Mouse (Mus musculus) ZHBTc4 (cell line): Measurements from ENCODE around the gene Iqcb1.
"Not testable (repeated sequence)": the region's sequence is repeated elsewhere in the genome, so short reads cannot be mapped to it uniquely, and the experiment has no call there.

Experiments used
- DNase-seq: peaks from one replicate; pipeline ENCODE4 v3.0.0-alpha.2; 2011; ENCODE audit warnings: low read depth, low spot score

Gene Iqcb1

DNA sequence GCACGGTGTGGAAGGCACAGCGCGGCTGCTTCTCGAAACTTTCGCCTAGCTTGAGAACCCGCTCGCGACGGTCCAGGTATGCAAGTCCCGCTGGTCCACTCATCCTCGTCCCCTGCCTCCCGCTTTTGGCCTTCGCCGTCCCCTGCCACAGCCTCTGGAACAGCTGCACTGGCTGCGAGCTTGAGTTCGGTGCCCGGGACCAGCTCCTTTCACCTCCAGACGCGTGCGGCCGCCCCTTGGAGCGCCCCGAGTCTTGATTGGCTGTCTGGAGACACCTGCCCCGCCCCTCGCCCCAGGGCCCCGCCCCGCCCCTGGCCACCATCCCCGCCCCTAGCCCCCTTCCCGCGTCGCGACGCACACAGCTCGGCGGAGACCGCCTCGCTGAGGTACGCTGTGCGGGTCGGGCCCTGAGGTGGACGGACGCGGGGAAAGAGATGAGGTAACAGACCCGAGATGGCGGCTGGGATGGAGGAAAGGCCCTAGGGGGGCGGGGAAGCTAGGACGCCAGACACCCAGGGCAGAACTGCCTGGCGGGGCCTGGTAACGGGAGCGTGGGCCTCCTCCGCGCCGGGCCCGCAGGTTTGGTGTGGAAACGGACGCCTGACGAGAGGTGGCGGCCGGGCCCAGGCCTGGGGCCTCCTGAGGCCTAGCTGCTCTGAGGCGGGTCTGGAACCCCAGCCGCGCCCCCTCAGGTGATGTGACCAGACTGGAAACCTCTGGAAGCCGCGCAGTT is at the start of gene Iqcb1:
Iqcb1 (plus strand) TSS at position 332 of the 733 bp plus-strand sequence.
- DNase-seq = peak; percentile 91

GRCm38 (mm10) chr16:36784146-36784545 is 44.0 kb upstream of the Iqcb1 start:
- DNase-seq = no peak

DNA sequence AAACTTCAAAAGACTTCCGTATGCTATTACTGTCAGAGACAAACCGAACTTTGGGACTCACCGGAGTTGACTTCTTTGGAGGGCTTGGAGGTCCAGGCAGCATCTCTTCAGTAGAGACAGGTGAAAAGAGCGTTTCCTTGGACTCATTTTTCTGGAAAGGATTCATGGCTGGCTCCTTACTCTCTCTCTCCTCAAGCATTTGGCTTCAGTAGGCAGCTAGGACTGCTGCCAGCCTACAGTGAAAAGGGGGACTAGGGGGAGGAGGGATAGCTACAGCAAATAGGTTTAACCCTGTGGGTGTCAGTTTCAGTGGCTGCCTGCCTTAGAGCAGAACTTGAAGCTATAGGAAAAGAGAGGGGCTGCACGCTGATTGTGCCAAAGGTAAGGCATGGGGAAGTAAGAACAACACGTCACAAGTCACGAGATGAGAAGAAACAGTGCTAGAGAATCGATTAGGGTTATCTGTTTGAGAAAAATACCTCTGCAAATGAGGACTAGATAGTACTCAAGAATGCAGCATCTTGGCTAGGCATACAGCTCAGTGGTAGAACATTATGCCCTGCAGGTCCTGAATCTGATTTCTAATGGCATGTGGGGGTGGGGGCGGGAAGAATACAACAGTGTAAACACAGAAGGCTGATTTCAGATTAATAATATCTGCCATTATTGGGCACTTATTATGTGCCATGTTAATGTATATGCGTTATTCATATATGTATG is 43.4 kb upstream of the Iqcb1 start, which contains the start of gene Slc15a2:
Slc15a2 (minus strand) TSS at position 369 of the 720 bp plus-strand sequence.
- no peak for DNase-seq

- no peak for DNase-seq
Observed at GRCm38 (mm10) chr16:36786466-36786865, 41.7 kb upstream of the Iqcb1 start.

GRCm38 (mm10) chr16:36790166-36790565 is 38.0 kb upstream of the Iqcb1 start:
- no peak for DNase-seq

DNA sequence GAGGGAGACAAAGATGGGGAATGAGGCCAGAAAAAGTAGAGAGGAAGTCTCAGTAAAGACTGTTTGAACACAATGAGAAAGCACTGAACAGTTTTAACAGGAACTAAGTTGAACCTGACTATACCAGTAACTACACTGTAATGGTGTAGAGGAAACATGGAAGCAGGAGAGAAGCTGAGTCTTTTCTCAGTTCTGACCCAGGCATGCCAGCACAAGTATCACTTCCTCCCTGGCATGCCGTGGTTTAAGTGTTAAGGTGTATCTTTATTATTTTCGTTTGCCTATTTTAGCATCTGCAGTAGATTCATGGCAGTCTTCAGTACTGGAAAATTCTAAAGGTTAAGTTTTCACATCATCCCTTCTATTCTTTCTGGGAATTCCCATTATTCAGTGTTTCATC is 33.2 kb upstream of the Iqcb1 start:
- no peak for DNase-seq

DNA sequence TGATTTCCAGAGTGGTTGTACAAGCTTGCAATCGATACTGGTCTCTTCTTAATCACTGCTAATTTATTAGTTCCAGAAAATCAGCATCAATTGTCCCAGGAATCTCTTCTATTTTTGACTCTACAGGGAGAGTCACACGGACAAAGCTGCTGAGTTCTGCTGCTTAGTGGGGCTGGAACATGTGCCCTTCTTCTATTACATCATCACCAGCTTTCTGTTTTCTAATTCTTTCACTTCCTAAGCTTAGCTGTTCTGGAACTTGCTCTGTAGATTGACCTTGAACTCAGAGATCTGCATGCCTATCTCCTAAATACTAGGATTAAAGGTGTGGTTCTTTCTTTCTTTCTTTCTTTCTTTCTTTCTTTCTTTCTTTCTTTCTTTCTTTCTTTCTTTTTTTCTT is 29.9 kb upstream of the Iqcb1 start:
- DNase-seq = no peak

GRCm38 (mm10) chr16:36802361-36802760 is 25.8 kb upstream of the Iqcb1 start:
- DNase-seq = peak; percentile 40

DNA sequence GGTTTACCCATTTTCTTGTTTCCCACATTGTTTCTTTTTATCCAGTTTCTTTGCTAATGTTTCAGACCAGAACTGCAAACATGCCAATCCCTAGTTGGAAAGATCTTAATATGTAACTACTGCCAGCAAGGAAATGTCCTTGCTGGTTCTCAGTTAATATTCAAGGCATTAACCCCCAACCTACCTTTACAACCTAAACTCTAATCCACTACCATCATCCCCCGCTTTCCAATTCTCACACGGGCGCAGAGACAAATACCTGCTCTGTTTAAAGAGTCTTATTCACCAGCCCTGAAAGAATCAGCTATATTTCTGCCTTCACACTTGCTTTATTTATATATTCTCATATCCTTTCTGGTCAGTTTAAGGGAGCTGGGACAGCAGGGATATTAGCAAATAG is 19.6 kb upstream of the Iqcb1 start:
- DNase-seq = no peak

DNA sequence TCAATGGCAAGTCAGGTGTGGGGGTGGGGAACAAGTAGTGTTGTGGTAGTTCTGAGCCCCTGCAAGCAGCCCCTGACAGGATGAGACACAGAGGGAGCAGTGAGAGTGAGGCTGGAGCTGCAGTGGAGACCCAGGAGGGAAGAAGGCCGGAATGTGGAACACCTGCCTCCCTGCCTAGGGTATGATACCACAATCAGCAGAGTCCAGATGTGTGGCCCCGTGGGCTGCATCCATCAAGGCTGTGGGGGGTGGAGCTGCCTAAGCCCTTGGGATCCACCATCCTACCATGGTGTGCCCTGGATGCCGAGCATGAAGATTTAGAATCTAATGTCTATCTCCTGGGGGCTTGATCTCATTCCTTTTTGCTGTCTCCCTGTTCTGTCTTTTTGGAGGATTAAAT is 14.5 kb upstream of the Iqcb1 start:
- no peak for DNase-seq

DNA sequence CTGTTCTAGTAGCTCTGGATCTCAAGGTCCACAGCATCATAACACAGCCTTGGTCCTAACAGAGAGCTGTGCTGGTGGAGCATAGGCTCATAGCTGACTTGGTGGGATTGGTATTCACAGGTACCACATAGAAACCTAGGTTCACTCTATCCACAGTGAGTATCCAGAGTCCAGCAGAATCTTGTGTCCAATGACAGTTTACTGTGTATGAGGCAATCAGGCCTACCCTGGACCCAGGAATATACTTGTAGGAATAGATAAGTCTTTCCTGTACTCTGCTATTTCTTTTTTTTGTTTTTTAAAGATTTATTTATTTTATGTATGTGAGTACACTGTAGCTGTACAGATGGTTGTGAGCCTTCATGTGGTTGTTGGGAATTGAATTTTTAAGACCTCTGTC is 11.3 kb upstream of the Iqcb1 start:
- DNase-seq = no peak

DNA sequence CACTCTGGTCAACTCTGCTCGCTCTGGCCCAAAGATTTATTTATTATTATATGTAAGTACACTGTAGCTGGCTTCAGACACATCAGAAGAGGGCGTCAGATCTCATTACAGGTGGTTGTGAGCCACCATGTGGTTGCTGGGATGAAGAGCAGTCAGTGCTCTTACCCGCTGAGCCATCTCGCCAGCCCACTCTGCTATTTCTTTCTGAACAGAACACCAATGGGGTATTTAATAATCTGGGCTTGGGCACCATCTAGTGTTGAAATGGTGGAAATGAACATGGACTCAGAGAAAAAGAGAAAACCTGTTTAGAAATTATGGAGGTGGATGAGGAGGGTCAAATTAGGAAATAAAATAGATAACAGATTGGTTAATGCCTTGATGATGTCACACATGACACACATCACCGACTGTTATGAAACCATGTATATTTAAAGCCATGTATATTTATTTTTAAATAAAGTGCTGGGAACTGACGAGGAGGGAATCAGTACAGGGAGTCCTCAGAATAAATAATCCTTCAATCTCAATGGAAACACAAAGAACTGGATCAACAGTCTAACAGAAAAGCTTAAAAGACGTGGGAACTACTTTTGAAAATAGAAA is 10.8 kb upstream of the Iqcb1 start:
- DNase-seq = peak; percentile 90

- DNase-seq = no peak
Observed at GRCm38 (mm10) chr16:36820016-36820415, 8.2 kb upstream of the Iqcb1 start.

DNA sequence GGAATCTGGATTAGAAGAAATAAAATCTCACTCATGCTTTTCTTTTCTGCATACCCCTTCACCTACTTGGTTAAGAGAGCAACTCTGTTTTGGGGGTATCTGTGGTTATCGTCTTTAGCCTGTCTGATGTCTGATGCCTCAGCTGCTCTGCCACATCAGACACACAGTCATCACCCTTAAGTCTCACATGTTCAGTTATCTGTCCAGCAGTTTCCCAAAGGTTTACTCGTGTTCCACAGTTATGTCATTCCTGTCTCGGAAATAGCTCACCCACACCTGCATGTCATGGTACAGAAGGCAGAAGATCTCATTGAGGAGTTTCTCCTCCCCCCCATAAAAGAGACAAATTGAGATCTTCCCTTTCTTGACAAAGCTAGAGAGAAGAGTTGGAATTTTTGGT is 7.4 kb upstream of the Iqcb1 start:
- DNase-seq = no peak

- DNase-seq = peak; percentile 94
Observed at GRCm38 (mm10) chr16:36821474-36821873, 6.7 kb upstream of the Iqcb1 start.

- DNase-seq = no peak
Observed at GRCm38 (mm10) chr16:36827611-36828053, 553 bp upstream of the Iqcb1 start.

DNA sequence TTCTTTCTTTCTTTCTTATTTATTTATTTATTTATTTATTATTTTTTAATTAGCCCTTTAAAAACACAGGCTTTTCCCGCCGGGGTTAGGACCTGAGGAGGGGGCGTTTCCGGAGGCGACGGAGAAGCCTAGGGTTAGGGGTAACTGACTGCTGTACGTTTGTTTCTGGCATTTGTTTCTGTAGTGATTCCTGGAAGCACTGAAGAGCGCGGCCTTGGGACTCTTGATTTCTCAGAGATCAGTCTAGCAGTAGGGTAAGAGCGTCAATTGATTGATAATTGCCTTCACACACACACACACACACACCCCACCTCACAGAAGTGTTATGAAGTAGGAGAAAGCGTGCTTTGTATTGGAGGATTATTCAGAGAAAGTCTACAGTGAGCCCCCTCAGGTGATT is 635 bp downstream of the Iqcb1 start:
- no peak for DNase-seq

- DNase-seq = not testable (repeated sequence)
Observed at GRCm38 (mm10) chr16:36846894-36847293, 18.7 kb downstream of the Iqcb1 start.

GRCm38 (mm10) chr16:36851202-36851601 is 23.0 kb downstream of the Iqcb1 start:
- DNase-seq = no peak

GRCm38 (mm10) chr16:36863585-36863984 is 35.4 kb downstream of the Iqcb1 start:
- no peak for DNase-seq

- no peak for DNase-seq
Observed at GRCm38 (mm10) chr16:36869442-36869841, 41.3 kb downstream of the Iqcb1 start.

DNA sequence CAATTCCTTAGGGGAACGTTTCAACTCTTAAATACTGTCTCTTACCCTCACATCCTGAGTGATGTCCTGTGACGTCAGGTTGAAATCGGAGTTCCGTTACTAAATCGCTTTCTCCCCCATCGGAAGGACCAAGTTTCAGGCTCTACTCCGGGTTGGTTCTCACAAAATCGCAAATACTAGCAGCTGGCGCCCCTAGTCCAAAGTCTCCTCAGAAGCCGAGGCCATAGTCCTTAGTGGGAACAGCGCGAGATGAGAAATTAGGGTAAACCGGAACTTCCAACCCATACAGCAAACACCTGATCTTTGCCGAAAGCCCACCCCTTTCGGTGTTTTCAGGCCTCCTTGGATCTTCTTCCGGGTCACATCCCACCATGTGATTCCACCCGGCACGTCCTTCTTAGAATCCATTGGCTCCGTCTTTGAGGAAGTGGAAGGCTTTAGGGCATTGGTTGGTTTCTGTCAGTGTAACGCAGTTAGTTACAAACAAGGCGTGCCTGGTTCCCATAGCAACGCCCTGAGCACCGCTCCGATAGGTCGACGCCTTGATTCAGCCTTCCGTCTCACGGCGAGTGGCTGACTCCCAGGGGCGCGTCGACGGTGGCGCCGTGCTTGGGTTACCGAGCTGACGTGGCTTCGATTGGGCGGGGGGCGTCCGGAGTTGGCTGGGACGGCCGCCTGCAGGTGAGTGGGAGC is 46.5 kb downstream of the Iqcb1 start, which contains the start of the genes Eaf2 and Golgb1:
Eaf2 (minus strand) TSS at position 421 of the 693 bp plus-strand sequence.
Golgb1 (plus strand) TSS at position 558 of the 693 bp plus-strand sequence.
- DNase-seq = peak; percentile 100
